Mouse (Mus musculus) frontal cortex, postnatal 36 days (tissue): ENCODE data around the gene D430041D05Rik.

Source experiments
- DNase-seq, 2 experiments: peaks; one replicate each; pipeline ENCODE4 v3.0.0; 2022; ENCODE audit warnings: low spot score in 2 of 2

D430041D05Rik gene

GRCm38 (mm10) chr2:104408351-104408750, 2.5 kb downstream of the D430041D05Rik start:
- no peak for DNase-seq

DNA sequence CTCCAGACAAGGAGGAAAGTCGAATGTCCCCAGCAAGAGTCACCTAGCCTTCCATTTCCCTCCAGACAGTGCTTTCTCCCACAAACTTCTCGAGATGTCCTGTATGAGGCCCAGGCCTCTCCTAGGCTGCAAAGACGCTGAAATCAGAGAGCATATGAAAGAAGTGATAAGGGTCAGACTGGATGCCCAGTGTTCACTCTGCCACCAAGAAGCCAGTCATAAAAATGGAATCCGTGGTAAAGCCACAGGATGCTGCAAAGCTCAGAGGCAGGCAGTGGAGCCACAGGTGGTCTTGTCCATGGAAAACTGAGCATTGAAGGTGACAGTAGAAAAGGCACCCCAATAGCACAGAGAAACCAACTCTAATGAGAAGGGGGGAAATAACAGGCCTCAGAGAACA, 2.9 kb downstream of the D430041D05Rik start:
- no peak for DNase-seq

- DNase-seq, result no peak
Observed at GRCm38 (mm10) chr2:104404036-104404435, 6.8 kb downstream of the D430041D05Rik start.

DNA sequence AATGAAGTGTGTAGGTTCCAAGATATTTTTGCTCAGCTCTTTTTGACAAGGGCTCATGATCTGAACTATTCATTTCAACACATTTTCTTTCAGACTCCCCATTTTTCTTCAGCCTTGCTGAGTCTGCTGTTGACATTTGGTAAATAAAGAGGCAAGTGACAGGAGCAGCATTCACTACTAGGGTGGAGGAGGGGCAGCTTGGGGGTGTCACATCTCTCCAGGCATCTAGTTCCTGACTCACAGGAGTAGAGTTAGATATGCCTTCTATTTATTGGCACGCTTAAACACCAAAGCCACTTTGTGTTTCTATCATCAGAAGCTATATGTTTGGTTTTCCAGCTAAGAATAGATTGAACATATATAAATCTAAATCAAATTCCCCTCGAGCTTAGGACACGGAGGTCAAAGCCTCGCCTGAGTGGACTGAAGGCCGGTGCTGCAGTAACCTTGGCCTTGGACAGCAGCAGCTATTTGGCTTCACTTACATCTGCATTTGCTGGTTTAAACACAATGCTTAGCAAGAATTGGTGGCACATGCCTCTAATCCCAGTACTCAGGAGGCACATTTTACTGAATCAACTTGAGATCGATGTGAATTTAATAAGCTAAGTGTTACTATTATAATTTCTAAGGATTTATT, 12.0 kb downstream of the D430041D05Rik start:
- no peak for DNase-seq

DNA sequence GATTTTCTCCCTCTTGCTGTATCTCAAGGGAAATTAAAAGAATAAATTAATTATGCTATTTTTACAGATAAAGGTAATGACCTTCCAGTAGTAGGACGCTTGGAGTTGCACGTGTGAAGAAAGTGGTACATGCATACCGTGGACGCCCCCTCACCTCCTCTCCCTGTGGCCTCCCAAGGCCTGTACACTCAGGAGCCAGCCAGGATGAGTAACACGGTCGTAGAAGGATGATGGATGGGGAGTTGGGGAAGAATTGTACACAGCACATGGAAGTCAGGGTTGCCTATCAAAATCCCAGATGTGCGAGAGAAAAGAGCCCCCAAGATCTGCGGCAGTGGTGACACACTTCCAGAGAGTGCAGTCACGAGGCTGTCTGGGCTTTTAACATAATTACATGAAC, 14.9 kb downstream of the D430041D05Rik start:
- DNase-seq, result no peak

DNA sequence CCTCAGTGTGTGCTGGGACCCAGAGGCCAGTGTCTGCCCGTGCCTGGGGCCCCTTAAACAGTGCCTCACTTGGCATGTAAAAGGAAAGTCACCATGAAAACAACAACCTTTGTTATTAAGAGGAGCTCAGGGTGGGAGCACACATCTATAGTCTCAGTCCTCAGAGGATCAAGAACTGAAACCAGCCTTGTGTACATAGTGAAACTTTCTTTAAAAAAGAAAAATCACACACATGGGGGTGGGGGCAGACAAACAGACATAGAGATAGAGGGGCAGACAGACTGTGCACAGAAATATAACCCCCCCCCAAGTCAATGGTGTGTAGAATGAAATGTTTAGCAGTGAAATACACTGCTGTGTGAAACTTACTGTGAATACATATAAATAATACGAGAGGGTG, 16.0 kb downstream of the D430041D05Rik start:
- DNase-seq, result no peak

DNA sequence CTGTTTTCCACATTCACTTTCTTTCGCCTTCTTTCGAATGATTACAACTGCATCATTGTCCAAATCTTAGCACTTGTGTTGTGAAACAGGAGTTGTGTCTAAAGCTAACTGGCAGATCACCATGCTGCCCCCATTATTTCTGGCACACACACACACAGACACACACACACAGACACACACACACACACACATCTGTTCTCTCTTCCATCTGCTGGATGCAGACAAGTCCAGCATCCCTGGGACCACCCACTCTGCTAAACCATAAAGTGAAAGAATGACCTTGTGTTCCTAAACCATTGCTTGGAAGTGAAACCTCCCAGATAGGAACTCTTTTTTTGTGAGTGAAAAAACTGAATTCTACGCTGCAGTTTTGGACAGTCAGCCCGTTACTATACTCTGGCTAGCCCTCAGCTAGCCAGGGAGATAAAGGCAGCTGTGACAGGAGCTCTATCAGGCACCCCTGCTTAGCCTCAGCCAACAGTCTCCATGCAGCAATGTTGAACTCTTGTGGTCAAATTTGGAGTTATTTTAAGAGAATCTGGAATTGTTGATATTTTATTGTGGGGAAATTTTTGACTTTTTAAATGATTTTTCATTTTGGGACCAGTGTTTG, 18.0 kb downstream of the D430041D05Rik start:
- no peak for DNase-seq

DNA sequence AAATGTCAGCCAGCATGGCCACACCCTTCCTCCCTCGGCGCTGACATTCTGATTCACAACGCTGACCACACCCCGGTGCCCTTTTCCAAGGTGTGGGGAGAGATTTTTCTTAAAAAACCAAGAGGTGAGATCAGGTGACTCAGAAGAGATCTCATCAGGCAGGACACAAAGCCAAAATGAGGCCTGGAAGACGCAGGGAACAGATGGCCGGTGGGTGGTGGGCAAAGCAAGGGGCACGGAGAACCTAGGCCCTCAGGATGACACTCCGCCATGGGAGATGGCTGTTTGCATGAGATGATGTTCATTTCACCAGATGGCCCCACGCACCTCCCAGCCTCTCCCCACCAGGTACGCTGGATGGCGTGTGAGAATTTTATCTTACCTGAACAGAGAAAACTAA, 21.6 kb downstream of the D430041D05Rik start:
- no peak for DNase-seq

DNA sequence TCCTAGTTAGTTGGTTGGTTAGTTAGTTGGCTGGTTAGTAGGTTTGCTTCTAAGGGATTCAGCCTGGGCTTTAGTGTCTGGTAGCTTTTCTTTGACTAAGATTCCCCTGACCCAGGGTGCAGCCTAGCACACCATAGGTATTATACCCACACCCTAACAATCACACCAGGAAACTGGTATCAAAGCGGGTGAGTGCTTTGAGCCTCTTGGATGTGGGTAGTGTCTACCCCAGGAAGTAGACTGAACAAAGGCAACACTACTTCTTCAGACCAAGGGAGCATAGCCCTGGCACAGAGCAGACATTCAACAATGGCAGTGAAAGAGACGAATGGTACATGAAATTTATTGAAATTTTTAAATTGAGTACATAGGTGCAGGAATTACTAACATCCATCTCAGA, 24.9 kb downstream of the D430041D05Rik start:
- DNase-seq, result no peak

GRCm38 (mm10) chr2:104383589-104383988, 27.2 kb downstream of the D430041D05Rik start:
- DNase-seq, result no peak

- peak in 1 of 2 experiments; percentile 30 for DNase-seq
Observed at GRCm38 (mm10) chr2:104382813-104383212, 28.0 kb downstream of the D430041D05Rik start.

DNA sequence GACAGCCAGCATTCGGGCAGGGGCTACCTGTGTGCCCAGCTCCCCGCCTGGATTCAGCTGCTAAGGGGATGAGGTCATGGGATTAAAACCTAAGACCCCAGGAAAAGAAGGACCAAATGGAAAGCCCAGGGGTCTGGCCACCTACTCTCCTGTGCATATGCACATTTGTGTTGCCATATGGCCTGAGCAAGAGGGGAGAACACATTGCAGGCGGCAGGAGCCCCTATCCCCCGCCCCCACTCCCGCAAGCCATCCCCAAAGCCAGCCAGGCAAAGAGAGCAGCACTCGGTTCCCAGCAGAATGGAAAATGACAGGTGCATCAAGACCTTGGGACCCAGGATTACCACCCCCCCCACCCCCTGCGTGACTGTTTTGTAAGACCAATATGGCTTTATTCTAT, 31.5 kb downstream of the D430041D05Rik start:
- DNase-seq, result no peak

DNA sequence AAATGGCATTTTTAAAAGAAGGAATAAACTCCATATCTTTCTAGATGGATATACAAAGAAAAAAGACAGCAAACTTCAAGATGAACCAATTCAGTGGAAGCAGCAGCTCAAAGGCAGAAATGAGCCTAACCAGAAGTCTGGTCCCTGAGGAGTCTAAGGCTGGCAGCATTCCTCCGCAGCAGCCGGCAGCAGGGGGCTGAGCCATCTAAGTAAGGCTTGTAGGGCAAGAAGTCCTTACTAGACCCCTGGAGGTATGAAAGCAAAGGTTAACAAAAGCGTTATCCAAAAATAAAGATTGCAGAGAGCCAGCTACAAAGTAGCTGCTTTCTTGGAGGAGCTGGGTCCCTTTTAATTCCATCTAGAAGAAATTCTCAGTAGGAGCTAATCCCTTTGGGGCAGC, 32.0 kb downstream of the D430041D05Rik start:
- DNase-seq, result no peak

DNA sequence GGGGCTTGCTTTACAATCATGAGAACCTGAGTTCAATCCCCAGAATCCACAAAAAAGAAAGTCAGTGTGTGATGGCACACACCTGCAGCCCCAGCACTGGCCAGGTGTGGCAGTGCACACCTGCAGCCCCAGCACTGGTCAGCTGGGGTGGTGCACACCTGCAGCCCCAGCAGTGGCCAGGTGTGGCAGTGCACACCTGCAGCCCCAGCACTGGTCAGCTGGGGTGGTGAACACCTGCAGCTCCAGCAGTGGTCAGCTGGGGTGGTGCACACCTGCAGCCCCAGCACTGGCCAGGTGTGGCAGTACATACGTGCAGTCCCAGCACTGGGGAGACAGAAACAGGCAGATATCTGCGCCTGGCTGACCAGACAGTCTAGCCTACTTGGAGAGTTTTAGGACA, 32.8 kb downstream of the D430041D05Rik start:
- no peak for DNase-seq

DNA sequence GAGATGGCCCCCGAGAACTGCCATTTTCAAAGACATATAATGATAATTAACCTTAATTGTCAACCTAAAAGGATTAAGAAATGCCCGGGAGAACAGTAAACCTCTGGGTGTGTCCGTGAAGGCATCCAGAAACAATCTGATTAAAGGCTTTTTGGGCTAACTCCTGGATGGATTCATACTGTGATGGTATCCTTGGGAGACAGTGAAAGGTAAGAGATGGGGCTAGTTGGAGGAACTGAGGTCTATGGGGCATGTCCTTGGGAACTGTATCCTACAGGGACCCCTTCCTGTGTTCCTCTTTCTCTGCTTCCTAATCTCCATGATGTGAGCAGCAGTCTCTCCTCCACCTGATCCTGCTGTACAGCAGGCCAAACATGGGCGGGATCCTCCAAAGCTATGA, 38.7 kb downstream of the D430041D05Rik start:
- DNase-seq, result no peak

GRCm38 (mm10) chr2:104371606-104372130, 39.1 kb downstream of the D430041D05Rik start:
- no peak for DNase-seq

- peak in 1 of 2 experiments; percentile 56 for DNase-seq
Observed at GRCm38 (mm10) chr2:104367836-104368298, 42.9 kb downstream of the D430041D05Rik start.

GRCm38 (mm10) chr2:104367291-104367690, 43.5 kb downstream of the D430041D05Rik start:
- DNase-seq, result no peak

- DNase-seq, result no peak
Observed at GRCm38 (mm10) chr2:104359305-104359704, 51.5 kb downstream of the D430041D05Rik start.

GRCm38 (mm10) chr2:104358881-104359280, 51.9 kb downstream of the D430041D05Rik start:
- DNase-seq, result no peak

GRCm38 (mm10) chr2:104356531-104356930, 54.3 kb downstream of the D430041D05Rik start:
- DNase-seq, result no peak

DNA sequence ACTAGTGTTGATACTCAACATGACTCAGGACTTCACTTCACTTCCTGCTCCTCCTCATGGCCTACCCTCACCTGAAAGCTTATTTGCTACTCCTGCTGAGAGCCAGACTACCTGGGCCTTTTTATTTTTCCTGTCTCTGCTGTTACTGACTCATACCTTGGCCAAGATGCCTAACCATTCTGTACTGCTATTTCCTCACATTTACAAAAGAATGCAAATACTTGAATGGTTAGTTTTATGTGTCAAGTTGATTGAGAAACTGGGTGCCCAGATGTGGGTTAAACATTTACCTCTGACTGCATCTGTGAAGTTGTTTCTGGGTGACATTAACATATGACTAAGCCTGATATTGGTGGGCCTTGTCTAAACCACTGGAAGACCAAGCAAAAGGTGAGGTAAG, 56.7 kb downstream of the D430041D05Rik start:
- no peak for DNase-seq

DNA sequence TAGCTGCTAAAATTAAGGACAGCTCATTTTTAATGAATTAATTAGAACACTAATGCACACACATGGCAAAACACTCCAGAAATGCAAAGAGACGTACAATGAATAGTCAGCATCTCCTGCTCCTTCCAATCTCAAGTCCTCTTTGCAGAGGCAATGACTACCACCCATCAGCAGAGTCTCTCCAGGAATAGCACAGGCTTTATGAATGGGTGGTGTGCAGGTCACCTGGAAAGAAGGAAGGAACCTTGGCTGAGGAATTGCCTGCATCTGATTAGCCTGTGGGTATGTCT, 58.7 kb downstream of the D430041D05Rik start:
- DNase-seq, result no peak
